Mouse (Mus musculus) T-cell, adult 2 months (primary cell): ENCODE measurements around the gene Dnah11.
"Not testable (repeated sequence)": the region's sequence is repeated elsewhere in the genome, so short reads cannot be mapped to it uniquely, and the experiment has no call there.

Experiments
- DNase-seq: peaks from one replicate; pipeline ENCODE4 v3.0.0; 2022; ENCODE audit warnings: low spot score

Gene Dnah11

DNA sequence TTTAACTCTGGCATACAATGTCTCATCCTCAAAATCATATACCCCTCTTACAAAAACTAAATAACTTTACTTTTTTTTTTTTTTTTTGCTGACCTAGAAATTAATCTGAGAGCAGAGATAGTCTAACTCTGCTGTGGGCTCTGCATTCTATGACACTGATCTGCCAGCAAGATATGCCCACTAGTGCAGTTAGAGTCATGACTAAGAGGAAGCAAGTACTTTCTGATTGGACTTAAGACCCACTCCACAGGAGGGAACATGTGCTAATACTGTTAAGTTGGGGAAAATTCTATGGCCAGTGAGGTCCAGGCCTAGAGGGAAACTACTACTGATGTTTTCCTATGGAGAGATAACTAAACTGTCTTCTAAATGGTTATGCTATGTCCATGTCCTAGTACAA lies 225.1 kb downstream of the Dnah11 start:
- DNase-seq: no peak

DNA sequence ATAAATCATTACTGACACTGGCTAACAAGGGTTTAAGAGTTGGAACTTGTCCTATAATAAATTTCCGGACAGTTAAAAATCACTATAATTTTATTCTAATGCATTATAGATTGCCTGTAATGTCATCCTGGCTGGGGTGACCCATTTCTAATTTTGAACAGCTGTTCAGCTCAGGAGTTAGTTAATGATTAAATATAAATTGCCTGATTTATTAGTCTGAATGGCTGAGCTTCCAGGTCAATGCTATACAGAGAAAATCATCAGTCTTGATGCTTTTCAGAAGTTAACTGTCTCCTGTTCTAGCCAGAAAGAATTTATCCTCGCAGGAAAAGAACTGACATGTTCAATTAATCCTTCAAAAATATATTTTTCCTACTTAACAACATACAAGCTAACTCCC lies 236.1 kb downstream of the Dnah11 start:
- DNase-seq: no peak

DNA sequence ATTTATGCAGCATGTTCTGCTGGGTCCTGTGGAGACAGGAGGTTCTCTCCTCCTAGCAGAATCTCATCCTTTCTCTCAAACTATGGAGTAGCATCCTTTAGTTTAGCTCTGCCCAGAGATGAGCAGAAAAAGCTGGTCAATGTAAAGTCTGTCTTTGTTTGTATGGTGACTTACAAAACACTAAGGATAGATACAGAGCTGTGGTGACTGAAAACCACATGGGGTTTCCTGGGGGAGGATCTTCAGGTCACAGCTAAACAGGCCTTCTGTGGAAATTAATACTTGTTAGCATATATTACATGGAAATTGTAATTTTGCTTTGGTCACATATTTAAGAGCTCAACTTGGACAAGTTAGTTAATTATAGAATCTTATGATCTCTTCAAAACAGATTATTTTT lies 239.6 kb downstream of the Dnah11 start:
- no peak for DNase-seq

- DNase-seq: no peak
Measured at GRCm38 (mm10) chr12:117946823-117947704, 251.8 kb downstream of the Dnah11 start.

DNA sequence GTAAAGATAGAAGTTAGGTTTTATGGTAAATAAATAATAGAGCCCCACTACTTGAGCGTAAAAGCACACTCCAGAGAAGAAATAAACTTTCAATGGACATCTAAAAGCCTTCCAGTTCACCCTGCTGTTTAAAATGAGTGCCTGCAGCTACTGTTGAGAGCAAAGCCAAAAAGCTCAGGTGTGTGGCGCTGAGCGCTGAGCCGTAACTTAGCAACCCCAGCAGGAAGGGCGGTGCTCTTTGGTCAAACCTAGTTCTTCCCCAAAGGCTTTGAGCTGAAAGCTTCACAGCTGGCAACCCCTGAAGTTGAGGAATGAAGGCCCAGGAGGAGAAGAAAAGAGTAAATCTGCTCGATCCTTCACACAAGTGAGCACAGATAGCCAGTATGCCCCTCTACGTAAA lies 256.9 kb downstream of the Dnah11 start:
- DNase-seq: peak; percentile 25

- no peak for DNase-seq
Measured at GRCm38 (mm10) chr12:117938214-117938613, 260.6 kb downstream of the Dnah11 start.

DNA sequence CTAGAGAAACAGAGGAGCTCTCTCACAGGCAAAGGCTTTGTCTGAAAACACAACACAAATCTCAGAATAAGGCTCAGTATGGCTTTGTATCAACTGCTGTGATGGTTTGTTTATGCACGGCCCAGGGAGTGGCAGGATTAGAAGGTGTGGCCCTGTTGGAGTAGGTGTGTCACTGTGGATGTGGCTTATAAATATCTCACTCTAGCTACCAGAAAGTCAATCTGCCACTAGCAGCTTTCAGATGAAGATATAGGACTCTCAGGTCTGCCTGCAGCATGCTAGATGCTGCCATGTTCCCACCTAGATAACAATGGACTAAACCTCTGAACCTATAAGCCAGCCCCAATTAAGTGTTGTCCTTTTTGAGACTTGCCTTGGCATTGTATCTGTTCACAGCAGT lies 266.8 kb downstream of the Dnah11 start:
- DNase-seq: no peak

GRCm38 (mm10) chr12:117929768-117930167 lies 269.1 kb downstream of the Dnah11 start:
- DNase-seq: no peak

DNA sequence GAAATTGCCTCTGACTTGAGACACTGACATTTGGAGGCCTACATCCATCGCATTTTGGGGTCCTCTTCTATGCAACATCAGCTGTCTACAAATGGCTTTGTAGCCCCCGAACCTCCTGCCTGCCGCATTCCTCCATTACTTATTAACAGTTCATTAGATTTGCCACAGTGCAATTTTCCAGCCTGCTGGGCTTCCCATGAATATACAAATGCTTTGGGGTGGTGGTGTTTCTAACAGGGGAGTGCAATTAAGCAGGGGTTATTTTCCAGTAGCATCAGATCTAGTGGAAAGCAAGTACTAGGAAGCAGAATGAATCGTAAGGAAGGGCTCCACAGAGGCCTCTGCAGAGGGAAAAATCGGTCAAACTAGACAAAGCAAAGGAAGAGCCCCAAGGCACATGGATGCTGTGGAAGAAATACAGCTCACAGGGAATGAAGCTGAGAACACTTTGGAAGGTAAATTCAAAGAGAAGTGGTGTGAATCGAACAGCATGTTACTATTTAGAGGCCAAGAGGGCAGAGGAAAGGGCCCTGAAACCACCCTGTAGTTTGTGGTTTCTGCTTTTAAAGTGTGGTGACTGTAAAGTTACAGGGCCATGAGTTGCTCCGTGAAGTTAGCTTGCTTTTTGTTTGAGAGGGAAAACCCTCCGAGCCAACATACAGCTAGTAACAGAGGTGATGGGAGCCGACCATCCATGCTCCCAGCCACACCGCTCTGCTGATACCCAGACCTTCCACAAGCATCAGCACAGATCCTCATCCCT lies 282.8 kb downstream of the Dnah11 start:
- DNase-seq: no peak

- DNase-seq: no peak
Measured at GRCm38 (mm10) chr12:117914613-117915245, 284.1 kb downstream of the Dnah11 start.

DNA sequence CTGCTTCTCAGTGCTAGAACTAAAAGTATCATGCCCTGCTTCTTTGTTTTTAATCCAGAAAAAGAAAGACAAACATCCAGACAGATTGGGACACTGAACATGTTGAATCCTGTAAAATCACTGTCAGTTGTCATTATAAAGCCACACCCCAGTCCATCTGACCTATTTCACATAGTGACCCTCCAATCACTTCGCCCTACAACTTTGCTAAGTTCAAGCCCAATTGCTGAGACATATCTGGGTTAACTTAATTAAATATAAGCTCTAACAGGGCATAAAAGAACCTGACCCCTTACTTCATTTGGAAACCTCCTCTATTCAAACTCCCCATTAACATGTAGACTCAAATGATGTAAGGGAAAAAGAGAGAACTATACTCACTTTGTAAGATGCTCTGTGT lies 287.4 kb downstream of the Dnah11 start:
- no peak for DNase-seq

- DNase-seq: not testable (repeated sequence)
Measured at GRCm38 (mm10) chr12:117905232-117905840, 293.5 kb downstream of the Dnah11 start.

DNA sequence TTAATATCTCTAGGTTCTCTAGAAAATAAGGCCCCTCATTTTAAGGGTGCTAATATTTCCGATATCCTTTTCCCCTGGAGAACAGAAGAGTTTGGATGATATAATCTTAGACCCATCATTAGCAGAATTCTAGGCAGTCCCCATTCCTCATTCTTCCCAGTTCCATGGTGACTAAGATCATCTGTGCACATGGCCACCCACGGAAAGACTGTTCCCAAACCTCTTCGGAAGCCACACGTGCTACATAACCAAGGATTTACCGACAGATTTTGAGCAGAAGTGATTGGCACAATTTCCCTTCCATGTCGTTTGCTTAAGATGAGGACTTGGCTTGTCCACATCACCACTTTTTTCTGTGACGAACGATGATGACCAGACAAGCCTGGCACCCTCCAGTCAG lies 295.2 kb downstream of the Dnah11 start:
- no peak for DNase-seq

- not testable (repeated sequence) for DNase-seq
Measured at GRCm38 (mm10) chr12:117901352-117901751, 297.5 kb downstream of the Dnah11 start.

GRCm38 (mm10) chr12:117900798-117901197 lies 298.0 kb downstream of the Dnah11 start:
- not testable (repeated sequence) for DNase-seq

DNA sequence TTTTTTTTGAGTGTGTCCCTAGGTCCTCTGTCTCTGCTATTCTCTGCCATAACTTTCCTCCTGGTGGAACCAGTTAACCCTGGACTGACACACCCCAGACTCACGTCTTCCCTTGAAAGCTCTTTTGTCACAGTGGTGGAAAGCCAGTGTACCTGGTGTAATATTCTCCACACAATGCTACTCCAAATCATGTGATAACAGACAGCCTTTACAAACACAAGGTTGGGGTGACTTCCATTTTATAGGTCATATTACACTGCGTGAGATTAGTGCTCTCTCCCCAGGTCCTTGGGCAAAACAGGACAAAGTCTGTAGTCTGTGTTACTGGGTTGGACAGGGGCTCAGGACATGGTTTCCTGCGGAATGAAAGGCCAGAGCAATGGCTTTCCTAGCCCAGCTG lies 311.4 kb downstream of the Dnah11 start:
- DNase-seq: no peak

DNA sequence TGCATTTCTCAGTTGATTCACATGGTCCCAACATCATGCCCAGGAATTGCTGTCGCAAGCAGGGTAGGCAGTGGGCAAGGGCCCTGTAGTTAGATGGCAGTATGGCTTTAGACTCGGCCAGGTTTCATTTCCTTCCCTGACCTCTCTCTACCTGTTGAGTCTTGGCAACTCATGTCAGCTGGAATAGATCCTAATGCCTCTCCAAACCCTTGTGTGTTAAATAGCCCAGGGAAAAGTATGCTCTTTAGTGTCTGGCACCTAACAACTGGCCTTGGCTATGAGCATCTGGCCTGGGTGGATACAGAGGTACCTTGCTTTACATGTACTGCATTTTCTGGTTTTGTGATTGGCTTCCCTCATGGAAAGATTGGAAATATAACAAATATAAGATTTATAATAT lies 314.2 kb downstream of the Dnah11 start:
- DNase-seq: no peak

DNA sequence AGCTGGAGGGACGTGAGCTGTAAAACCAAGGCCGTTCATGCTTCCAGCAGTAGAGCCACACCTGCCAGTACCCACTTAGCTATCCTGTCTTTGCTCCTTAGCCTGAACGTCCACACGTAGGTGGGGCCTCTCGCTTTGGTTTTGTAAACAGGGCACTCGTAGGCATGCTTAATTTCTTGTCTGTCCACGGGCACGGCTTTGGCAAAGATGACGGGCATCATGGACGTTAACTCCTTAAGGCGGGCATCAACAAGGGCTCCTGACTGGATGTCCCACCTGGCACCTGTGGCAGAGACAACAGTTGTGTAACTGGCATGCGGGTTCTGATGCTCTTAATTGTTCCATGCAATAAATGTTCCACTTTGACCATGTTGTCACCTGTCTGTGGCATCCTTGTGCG lies 320.5 kb downstream of the Dnah11 start:
- no peak for DNase-seq

DNA sequence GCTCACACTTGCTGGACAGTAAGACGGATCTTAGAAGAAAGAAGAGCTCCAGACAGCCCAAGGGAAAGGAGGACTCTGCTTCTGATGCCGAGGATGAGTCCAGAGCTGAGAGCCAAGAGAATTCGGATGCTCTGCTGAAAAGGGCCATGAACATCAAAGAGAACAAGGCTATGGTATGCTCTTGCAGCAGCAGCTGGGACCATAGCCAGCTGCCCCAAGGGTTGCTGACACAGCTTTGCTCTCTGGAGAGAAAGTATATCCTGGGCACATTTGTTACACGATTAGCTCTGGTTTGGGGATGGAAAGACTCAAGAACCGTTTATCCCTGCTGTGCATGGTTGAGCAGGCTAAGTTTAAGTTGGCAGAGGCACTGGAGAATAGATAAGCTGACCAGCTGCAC lies 326.6 kb downstream of the Dnah11 start:
- DNase-seq: no peak

DNA sequence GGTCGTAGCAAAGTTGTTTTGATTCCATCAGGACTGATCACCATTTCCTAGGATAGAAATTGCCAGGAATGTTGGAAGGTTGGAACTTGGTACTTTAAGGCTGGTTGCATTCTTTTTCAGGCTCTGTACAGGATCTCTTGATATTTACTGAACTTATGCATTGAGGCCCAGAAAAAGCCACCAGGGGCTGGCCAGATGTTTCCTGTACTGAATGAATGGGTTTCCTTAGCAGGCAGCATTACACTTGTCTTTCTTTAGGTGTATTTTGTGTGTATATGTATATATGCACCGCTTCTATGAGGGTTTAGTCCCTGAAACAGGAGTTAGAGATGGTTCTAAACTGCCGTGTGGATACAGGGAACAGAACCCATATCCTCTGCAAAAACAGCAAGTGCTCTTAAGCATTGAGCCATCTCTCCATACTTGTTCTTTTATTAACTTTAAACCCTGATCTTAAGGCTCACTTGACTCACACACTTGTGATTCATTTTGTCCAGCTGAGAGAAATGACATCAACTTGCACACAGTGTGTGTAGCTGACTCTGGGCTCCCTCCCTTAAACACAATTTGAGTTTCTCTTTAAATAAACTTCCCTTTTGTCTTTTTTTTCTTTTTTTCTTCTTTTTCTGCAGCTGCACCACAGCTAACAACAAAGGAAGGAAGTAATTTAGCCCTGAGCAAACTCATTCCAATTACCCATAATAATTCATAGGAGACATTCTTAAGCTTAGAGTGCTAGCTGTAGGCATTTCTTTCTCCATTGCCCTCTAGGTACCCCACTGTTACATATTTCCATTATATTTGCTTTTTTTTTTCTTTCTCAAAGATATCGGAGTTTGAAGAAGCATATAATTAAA lies 330.9 kb downstream of the Dnah11 start:
- no peak for DNase-seq

DNA sequence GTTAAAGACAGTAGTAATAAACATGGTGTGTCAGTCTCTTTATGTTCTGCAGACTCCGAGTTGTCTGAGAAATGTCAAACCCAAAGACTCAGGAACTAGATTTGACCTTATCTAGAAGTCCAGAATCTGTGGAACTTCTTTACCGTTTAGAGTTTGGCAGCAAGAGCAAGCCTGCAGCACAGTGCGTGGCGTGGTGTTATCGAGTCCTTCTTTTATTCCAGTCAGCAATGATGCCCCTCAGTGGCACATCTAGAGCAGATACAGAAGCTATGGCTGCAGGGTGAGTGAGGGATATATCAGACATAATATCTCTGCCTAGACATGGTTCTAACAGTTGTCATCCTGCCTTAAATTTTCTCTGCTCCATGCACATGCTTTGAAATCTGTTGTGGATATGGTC lies 336.2 kb downstream of the Dnah11 start:
- DNase-seq: no peak
